Mouse (Mus musculus): ENCODE results near the gene Slc25a33. TPM values are rescaled to one million over a fixed set of nuclear protein-coding genes. Genes with fewer than 3 reads are reported as not detected.

The Slc25a33 gene
- polyA plus RNA-seq, 1 experiment from 2014 or later, result 22.0 TPM

- Histone ChIP-seq H3K4me2 (replicated peaks; ENCODE audit: low read depth, low read length) (no peak overlapping the region), H3K4me1 (replicated peaks; ENCODE audit: control insufficient read depth, insufficient read depth, low read length) (no peaks in the 10 kb centered on the region), H3K27ac (ENCODE audit: low read depth, low read length) (no peak overlapping the region), H3K36me3 (ENCODE audit: control insufficient read depth, insufficient read depth, low read length) (no peaks in the 10 kb centered on the region), H3K27me3 (ENCODE audit: control insufficient read depth, insufficient read depth, low read length) (no peaks in the 10 kb centered on the region; the same call in 1 of the 2 replicates), H3K9ac (ENCODE audit: low read depth, low read length) (no peak overlapping the region), H3K4me3 (ENCODE audit: low read depth, low read length) (no peak overlapping the region), H3K9me3 (ENCODE audit: control insufficient read depth, low read length) (no peaks in the 10 kb centered on the region)
- ATAC-seq (ENCODE audit: low FRiP score), result no peak
- WGBS, result 81% methylated on average over 7 of the region's 7 CpGs
- DNase-seq (ENCODE audit: low spot score), result no peak
These were observed 68.8 kb downstream of the Slc25a33 start for GRCm38 (mm10) chr4:149705298-149705697.

DNA sequence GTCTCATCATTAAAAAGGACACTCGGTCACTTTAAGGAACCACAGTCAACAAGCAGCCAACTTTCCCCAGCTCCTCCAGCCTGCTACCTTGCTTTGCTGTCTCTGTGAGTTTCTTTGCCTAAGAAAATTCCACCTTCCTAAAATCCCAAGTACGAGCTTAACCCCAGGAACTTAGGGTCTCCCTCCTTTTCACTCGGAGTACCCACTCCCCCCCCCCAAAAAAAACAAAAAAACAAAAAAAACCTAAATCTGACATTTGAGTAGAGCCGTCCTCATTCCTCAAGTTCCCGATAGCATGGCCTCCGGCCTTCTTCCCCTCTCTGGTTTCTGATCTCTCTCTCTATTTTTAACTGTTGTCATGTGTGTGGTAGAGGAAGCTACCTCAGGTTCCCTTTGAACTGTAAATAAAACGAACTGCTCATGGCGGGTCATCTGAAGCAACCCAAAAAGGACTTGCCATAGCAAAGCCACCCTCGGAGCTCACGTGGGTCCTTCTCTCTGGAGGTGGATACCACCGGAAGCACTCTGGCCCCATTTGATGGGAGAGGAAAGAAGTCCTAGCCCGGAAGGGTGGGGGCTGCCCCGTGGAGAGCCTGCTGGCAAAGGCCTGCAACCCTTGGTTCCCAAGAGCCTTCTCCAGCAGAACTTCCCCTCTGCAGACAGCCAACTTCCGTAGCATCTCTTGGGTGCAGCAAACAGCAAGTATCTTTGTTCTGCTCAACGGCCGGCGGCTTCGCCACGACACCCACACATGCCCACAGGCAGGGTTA, 71.7 kb downstream of the Slc25a33 start, which contains the start of gene Pik3cd:
Pik3cd (minus strand) TSS at position 362 of the 770 bp plus-strand sequence.
- Histone ChIP-seq H3K36me3 (ENCODE audit: control insufficient read depth, insufficient read depth, low read length) (no peaks in the 10 kb centered on the region), H3K27ac (ENCODE audit: low read depth, low read length) (no peak within 1 kb of the TSS), H3K4me2 (replicated peaks; ENCODE audit: low read depth, low read length) (no peak within 1 kb of the TSS), H3K4me1 (replicated peaks; ENCODE audit: control insufficient read depth, insufficient read depth, low read length) (no peaks in the 10 kb centered on the region), H3K9ac (ENCODE audit: low read depth, low read length) (no peak within 1 kb of the TSS), H3K27me3 (ENCODE audit: control insufficient read depth, insufficient read depth, low read length) (peaks cover 6% of the 10 kb centered on the region; the same call in 1 of the 2 replicates), H3K9me3 (ENCODE audit: control insufficient read depth, low read length) (no peaks in the 10 kb centered on the region), H3K4me3 (ENCODE audit: low read depth, low read length) (no peak within 1 kb of the TSS)
- DNase-seq (ENCODE audit: low spot score) (no peak), ATAC-seq (ENCODE audit: low FRiP score) (no peak)
- WGBS, result 71% methylated on average over 19 of the region's 19 CpGs

GRCm38 (mm10) chr4:149701426-149702209, 72.5 kb downstream of the Slc25a33 start:
- WGBS, result 61% methylated on average over 18 of the region's 18 CpGs
- H3K4me2 ChIP-seq (replicated peaks; ENCODE audit: low read depth, low read length), result no peak overlapping the region
- DNase-seq (ENCODE audit: low spot score) (peak; percentile 47), ATAC-seq (ENCODE audit: low FRiP score) (no peak)
- H3K36me3 ChIP-seq (ENCODE audit: control insufficient read depth, insufficient read depth, low read length), result no peaks in the 10 kb centered on the region
- no peaks in the 10 kb centered on the region for H3K4me1 ChIP-seq (replicated peaks; ENCODE audit: control insufficient read depth, insufficient read depth, low read length)
- H3K4me3 ChIP-seq (ENCODE audit: low read depth, low read length), result no peak overlapping the region
- H3K9me3 ChIP-seq (ENCODE audit: control insufficient read depth, low read length), result no peaks in the 10 kb centered on the region
- H3K9ac ChIP-seq (ENCODE audit: low read depth, low read length), result no peak overlapping the region
- H3K27ac ChIP-seq (ENCODE audit: low read depth, low read length), result no peak overlapping the region
- peaks cover 9% of the 10 kb centered on the region; the same call in 1 of the 2 replicates for H3K27me3 ChIP-seq (ENCODE audit: control insufficient read depth, insufficient read depth, low read length)

DNA sequence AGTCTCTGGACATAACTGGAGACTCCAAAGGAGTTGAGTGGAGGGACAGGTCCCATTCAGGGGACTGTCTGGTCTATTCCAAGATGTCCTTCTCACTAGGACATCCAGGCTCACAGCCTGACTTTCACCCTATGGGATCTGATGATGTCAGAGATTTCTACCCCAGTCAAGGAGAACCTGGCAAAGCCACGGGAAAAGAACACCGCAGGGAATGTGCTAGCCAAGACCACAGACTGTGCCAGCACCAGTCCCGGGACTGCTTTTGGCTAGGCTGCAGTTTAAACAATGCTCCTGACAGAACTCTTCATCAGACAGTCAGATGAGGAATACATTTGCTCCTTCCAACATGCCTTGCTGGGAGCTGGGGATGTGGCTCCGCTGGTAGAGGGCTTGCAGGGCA, 74.1 kb downstream of the Slc25a33 start:
- Histone ChIP-seq H3K4me2 (replicated peaks; ENCODE audit: low read depth, low read length) (no peak overlapping the region), H3K4me1 (replicated peaks; ENCODE audit: control insufficient read depth, insufficient read depth, low read length) (no peaks in the 10 kb centered on the region), H3K36me3 (ENCODE audit: control insufficient read depth, insufficient read depth, low read length) (no peaks in the 10 kb centered on the region), H3K27me3 (ENCODE audit: control insufficient read depth, insufficient read depth, low read length) (peaks cover 15% of the 10 kb centered on the region), H3K4me3 (ENCODE audit: low read depth, low read length) (no peak overlapping the region), H3K9me3 (ENCODE audit: control insufficient read depth, low read length) (no peaks in the 10 kb centered on the region), H3K27ac (ENCODE audit: low read depth, low read length) (no peak overlapping the region), H3K9ac (ENCODE audit: low read depth, low read length) (no peak overlapping the region)
- DNase-seq (ENCODE audit: low spot score), result no peak
- WGBS, result 80% methylated on average over 4 of the region's 4 CpGs
- no peak for ATAC-seq (ENCODE audit: low FRiP score)

GRCm38 (mm10) chr4:149698197-149698821, 75.8 kb downstream of the Slc25a33 start:
- ATAC-seq (ENCODE audit: low FRiP score), result peak; percentile 75
- peaks cover 15% of the 10 kb centered on the region for H3K27me3 ChIP-seq (ENCODE audit: control insufficient read depth, insufficient read depth, low read length)
- 1% methylated on average over 35 of the region's 35 CpGs for WGBS

DNA sequence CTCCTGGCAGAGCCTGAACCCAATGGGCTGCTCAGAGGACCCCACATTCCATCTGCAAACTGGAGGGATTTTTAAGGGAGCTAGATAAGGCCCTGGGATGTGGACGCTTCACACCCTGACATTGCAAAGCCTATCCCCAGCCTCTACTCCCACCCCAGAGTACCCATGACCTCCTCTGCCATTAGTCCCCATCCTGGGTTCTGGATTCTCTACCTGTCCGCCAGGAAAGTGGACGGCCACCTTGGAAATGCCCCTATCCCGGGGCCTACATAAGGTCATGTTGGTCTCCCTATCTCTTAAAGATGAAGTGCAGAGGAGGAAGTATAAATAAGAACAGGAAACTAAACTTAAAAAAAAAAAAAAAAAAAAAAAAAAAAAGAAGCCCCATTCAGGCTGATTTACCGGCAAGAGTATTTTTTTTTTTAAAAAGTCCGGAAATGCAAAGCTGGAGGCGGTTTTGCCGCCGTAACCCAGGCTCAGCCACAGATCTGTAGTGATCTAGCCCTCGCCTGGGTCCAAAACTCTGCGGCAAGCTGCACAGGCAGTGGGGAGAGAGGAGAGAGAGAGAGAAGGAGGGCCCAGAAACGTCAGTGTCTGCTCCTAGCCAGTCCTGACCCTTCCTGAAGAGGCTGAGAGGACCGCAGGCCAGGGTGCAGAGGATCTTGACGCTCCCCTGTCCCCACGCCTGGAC, 76.4 kb downstream of the Slc25a33 start:
- Histone ChIP-seq H3K4me3 (ENCODE audit: low read depth, low read length) (peak overlapping the region; percentile 36), H3K9me3 (ENCODE audit: control insufficient read depth, low read length) (no peaks in the 10 kb centered on the region), H3K27me3 (ENCODE audit: control insufficient read depth, insufficient read depth, low read length) (peaks cover 15% of the 10 kb centered on the region), H3K36me3 (ENCODE audit: control insufficient read depth, insufficient read depth, low read length) (no peaks in the 10 kb centered on the region), H3K27ac (ENCODE audit: low read depth, low read length) (no peak overlapping the region), H3K4me2 (replicated peaks; ENCODE audit: low read depth, low read length) (peak overlapping the region; percentile 64), H3K9ac (ENCODE audit: low read depth, low read length) (peak overlapping the region; percentile 55; the same call in 1 of the 2 replicates), H3K4me1 (replicated peaks; ENCODE audit: control insufficient read depth, insufficient read depth, low read length) (no peaks in the 10 kb centered on the region)
- 20% methylated on average over 15 of the region's 15 CpGs for WGBS
- ATAC-seq (ENCODE audit: low FRiP score), result peak; percentile 27; the same call in 1 of the 2 replicates
- no peak for DNase-seq (ENCODE audit: low spot score)

More at GRCm38 (mm10) chr4:149698197-149698821, 75.8 kb downstream of the Slc25a33 start:
- H3K4me2 ChIP-seq (replicated peaks; ENCODE audit: low read depth, low read length), result peak overlapping the region; percentile 64
- DNase-seq (ENCODE audit: low spot score), result peak; percentile 76
- H3K4me1 ChIP-seq (replicated peaks; ENCODE audit: control insufficient read depth, insufficient read depth, low read length), result no peaks in the 10 kb centered on the region
- no peaks in the 10 kb centered on the region for H3K9me3 ChIP-seq (ENCODE audit: control insufficient read depth, low read length)
- peak overlapping the region; percentile 36 for H3K4me3 ChIP-seq (ENCODE audit: low read depth, low read length)
- H3K36me3 ChIP-seq (ENCODE audit: control insufficient read depth, insufficient read depth, low read length), result no peaks in the 10 kb centered on the region
- H3K9ac ChIP-seq (ENCODE audit: low read depth, low read length), result peak overlapping the region; percentile 55
- no peak overlapping the region for H3K27ac ChIP-seq (ENCODE audit: low read depth, low read length)

- ATAC-seq (ENCODE audit: low FRiP score) (no peak), DNase-seq (ENCODE audit: low spot score) (no peak)
- no peaks in the 10 kb centered on the region for H3K4me1 ChIP-seq (replicated peaks; ENCODE audit: control insufficient read depth, insufficient read depth, low read length)
- H3K4me3 ChIP-seq (ENCODE audit: low read depth, low read length), result no peak overlapping the region
- peaks cover 15% of the 10 kb centered on the region for H3K27me3 ChIP-seq (ENCODE audit: control insufficient read depth, insufficient read depth, low read length)
- no peak overlapping the region for H3K27ac ChIP-seq (ENCODE audit: low read depth, low read length)
- no peak overlapping the region for H3K4me2 ChIP-seq (replicated peaks; ENCODE audit: low read depth, low read length)
- 32% methylated on average over 16 of the region's 16 CpGs for WGBS
- H3K9ac ChIP-seq (ENCODE audit: low read depth, low read length), result no peak overlapping the region
- H3K9me3 ChIP-seq (ENCODE audit: control insufficient read depth, low read length), result no peaks in the 10 kb centered on the region
- no peaks in the 10 kb centered on the region for H3K36me3 ChIP-seq (ENCODE audit: control insufficient read depth, insufficient read depth, low read length)
These were observed 77.7 kb downstream of the Slc25a33 start for GRCm38 (mm10) chr4:149696189-149696971.
